Mouse (Mus musculus) left cerebral cortex, adult 2 months (tissue): ENCODE results near the gene Evi5l. TPM values are rescaled to one million over a fixed set of nuclear protein-coding genes. Genes with fewer than 3 reads are reported as not detected.

Experiments used
- DNase-seq, 2 experiments: peaks; one replicate each; pipeline ENCODE4 v3.0.0; 2021 to 2022; ENCODE audit warnings: low spot score in 2 of 2, mixed read lengths in 1 of 2; ENCODE audit errors: extremely low spot score in 1 of 2
- H3K27ac ChIP-seq: fragments of 200-600 bp; 2 replicates; pipeline ENCODE4 v1.8.1; 2022
- H3K4me3 ChIP-seq: fragments of 200-600 bp; 2 replicates; pipeline ENCODE4 v1.8.1; 2022
- CTCF ChIP-seq: fragments of 200-600 bp; IDR thresholded peaks from 2 replicates; pipeline ENCODE4 v1.8.1; 2022; ENCODE audit warnings: antibody characterized with exemption, mild to moderate bottlenecking, moderate library complexity
- intact Hi-C: fragments of 180-260 bp; cut with DNase I; formaldehyde crosslinking; loops from one replicate; pipeline ENCODE4 v1.15.1; 2025
- total RNA-seq, 2 experiments: library from RNA; stranded (reverse); gene quantifications; 2 replicates each; pipeline ENCODE4 v1.2.3; 2021

Gene Evi5l
- total RNA-seq, 2 experiments from 2014 or later = 107 to 110 TPM

DNA sequence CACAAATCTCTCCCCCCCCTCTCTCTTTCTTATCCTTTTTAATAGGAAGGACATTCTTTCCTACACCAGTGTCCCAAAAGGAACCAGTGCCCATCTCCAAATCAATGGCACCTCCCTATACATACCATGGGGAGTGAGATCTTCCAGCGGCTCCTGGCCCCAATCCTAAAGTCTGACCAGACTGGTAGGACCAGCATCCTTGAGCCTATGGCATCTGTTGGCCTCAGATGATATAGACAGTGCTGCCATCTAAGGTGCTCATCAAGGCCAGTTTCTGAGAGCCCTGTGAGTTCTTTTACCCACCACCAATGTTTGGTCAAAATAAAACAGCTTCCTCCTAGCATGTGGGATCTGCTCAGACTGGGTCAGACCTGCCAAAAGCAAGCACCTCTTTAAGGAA is 1.6 kb downstream of the Evi5l start:
- H3K4me3 ChIP-seq = peak overlapping the region; percentile 26

GRCm38 (mm10) chr8:4172486-4172885 is 6.1 kb downstream of the Evi5l start:
- intact Hi-C loops = no loop called here
- Histone ChIP-seq H3K27ac (no peak overlapping the region), H3K4me3 (no peak overlapping the region)
- no peak for DNase-seq
- TF ChIP-seq CTCF = no peak; the same call in 1 of the 2 replicates

More for the DNA sequence above, 1.6 kb downstream of the Evi5l start:
- intact Hi-C loops = loop anchor here (5.0 to 10.0 kb wide), 3 partner anchors 89 to 507 kb away; partner anchors contain the start of gene Ctxn1
- no peak for DNase-seq
- H3K27ac ChIP-seq = no peak overlapping the region
- no peak for TF ChIP-seq CTCF

- no peak overlapping the region for H3K27ac ChIP-seq
- H3K4me3 ChIP-seq = no peak overlapping the region
- DNase-seq = no peak
- TF ChIP-seq CTCF = no peak
- intact Hi-C loops = no loop called here
Measured at GRCm38 (mm10) chr8:4174018-4174417, 7.7 kb downstream of the Evi5l start.

DNA sequence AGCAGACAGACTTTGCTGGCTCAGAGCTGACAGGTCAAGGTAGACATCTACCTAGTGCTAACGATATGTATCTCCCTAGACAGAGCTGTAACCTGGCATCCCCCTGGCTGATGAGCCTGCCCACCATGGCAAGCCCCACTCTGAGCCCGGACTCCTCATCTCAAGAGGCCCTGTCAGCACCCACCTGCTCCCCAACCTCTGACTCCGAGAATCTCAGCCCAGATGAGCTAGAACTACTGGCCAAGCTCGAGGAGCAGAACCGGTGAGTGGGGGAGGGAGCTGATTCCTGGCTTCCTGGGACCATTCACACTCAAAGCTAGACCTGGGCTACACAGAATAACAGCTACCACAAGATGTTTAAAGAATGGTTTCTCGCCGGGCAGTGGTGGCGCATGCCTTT is 17.0 kb downstream of the Evi5l start:
- TF ChIP-seq CTCF = no peak
- no peak for DNase-seq
- Histone ChIP-seq H3K4me3 (no peak overlapping the region), H3K27ac (no peak overlapping the region; the same call in 1 of the 2 replicates)
- intact Hi-C loops = no loop called here

GRCm38 (mm10) chr8:4186151-4186550 is 19.8 kb downstream of the Evi5l start:
- no peak for DNase-seq
- H3K27ac ChIP-seq = no peak overlapping the region
- no peak for TF ChIP-seq CTCF
- intact Hi-C loops = no loop called here
- H3K4me3 ChIP-seq = no peak overlapping the region

GRCm38 (mm10) chr8:4188605-4189004 is 22.2 kb downstream of the Evi5l start:
- intact Hi-C loops = no loop called here
- DNase-seq = no peak
- H3K27ac ChIP-seq = peak overlapping the region; percentile 34; the same call in 1 of the 2 replicates
- no peak for TF ChIP-seq CTCF
- H3K4me3 ChIP-seq = no peak overlapping the region

- intact Hi-C loops = no loop called here
- TF ChIP-seq CTCF = no peak
- DNase-seq = no peak
- Histone ChIP-seq H3K27ac (peak overlapping the region; percentile 34; the same call in 1 of the 2 replicates), H3K4me3 (no peak overlapping the region)
Measured at GRCm38 (mm10) chr8:4189031-4189722, 22.8 kb downstream of the Evi5l start.

GRCm38 (mm10) chr8:4192305-4192704 is 25.9 kb downstream of the Evi5l start:
- intact Hi-C loops = no loop called here
- no peak overlapping the region for H3K4me3 ChIP-seq
- H3K27ac ChIP-seq = peak overlapping the region; percentile 76
- no peak for TF ChIP-seq CTCF
- DNase-seq = no peak

DNA sequence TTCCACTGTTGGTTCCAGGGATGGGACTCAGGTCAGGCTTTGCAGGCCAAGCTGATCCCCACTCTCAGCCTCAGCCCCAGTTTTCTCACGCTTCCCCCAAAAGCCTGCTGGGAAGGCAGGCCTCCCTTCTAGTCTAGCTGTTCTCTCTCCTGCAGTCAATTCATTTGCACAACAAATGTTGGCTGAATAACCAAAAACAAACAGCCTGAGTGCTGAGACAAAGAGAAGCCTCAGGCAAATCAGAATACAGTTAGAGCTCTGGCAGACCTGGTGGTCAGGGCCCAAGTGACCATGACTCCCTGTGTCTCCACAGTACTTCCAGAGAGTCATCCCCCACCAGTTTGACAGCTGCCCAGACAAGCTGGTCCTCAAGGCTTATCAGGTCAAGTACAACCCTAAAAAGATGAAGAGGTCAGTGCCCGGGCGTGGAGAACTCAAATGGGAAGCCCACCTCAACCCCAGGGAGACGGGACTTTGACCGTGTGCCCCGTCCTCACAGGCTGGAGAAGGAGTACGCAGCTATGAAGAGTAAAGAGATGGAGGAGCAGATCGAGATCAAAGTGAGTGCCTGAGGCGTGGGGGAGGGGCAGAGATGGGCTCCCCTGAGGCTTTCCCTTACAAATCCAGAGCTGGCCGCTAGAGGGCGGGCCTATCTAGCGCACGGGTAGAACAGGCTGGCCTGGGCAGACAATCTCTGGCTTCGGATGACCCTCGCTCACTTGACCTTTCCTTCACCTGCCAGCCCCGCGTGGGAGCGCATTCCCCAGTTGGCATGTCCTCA is 26.6 kb downstream of the Evi5l start:
- Histone ChIP-seq H3K4me3 (no peak overlapping the region), H3K27ac (peak overlapping the region; percentile 76)
- intact Hi-C loops = no loop called here
- DNase-seq = peak; percentile 89 to 93
- peak; percentile 97 for TF ChIP-seq CTCF

GRCm38 (mm10) chr8:4193588-4193894 is 27.2 kb downstream of the Evi5l start:
- Histone ChIP-seq H3K4me3 (no peak overlapping the region), H3K27ac (peak overlapping the region; percentile 76)
- intact Hi-C loops = no loop called here
- TF ChIP-seq CTCF = no peak
- no peak for DNase-seq

DNA sequence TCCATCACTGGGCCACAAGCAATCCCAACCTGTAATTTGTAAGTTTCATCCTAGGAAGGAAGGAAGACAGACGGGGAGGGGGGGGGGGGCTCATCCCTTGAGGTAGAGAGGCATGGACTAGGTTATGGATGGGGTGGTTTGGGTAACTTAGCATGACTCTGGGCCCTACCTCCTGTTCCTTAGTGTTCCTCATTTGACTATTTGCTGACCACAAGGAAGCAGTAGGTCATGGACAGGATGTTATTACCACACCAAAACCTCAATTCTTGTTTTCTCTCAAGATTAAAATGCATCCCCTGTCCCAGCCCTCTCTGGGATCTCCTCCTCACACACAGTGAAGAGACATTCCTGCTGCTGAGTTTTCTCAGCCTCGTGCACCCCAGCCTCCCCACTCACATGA is 35.0 kb downstream of the Evi5l start:
- TF ChIP-seq CTCF = no peak
- DNase-seq = no peak
- intact Hi-C loops = no loop called here
- no peak overlapping the region for H3K27ac ChIP-seq
- H3K4me3 ChIP-seq = no peak overlapping the region

- intact Hi-C loops = no loop called here
- DNase-seq = no peak
- H3K27ac ChIP-seq = peak overlapping the region; percentile 73
- H3K4me3 ChIP-seq = no peak overlapping the region
- TF ChIP-seq CTCF = no peak
Measured at GRCm38 (mm10) chr8:4205246-4206123, 39.1 kb downstream of the Evi5l start.
